Mouse (Mus musculus) gastrocnemius, adult 8-10 months (tissue): ENCODE results near the gene Lmo3. TPM values are rescaled to one million over a fixed set of nuclear protein-coding genes. Genes with fewer than 3 reads are reported as not detected.

Experiments used
- DNase-seq, 2 experiments: peaks; one replicate each; pipeline ENCODE4 v3.0.0; 2022; ENCODE audit warnings: low spot score in 2 of 2
- total RNA-seq, 4 experiments: library from RNA; stranded (reverse); gene quantifications; 2 replicates each; pipeline ENCODE4 v1.2.4; 2022

Lmo3 gene
- total RNA-seq, 4 experiments from 2014 or later: 0.35 TPM; not detected in 3

GRCm38 (mm10) chr6:138422671-138423321 lies 159.0 kb downstream of the Lmo3 start:
- DNase-seq: no peak

- no peak for DNase-seq
These were observed 159.7 kb downstream of the Lmo3 start for GRCm38 (mm10) chr6:138421931-138422531.

- DNase-seq: no peak
These were observed 160.6 kb downstream of the Lmo3 start for GRCm38 (mm10) chr6:138421191-138421613.

- no peak for DNase-seq
These were observed 161.3 kb downstream of the Lmo3 start for GRCm38 (mm10) chr6:138420536-138420891.

GRCm38 (mm10) chr6:138419871-138420535 lies 161.8 kb downstream of the Lmo3 start:
- DNase-seq: no peak

- DNase-seq: no peak
These were observed 169.7 kb downstream of the Lmo3 start for GRCm38 (mm10) chr6:138412075-138412474.

GRCm38 (mm10) chr6:138402031-138402430 lies 179.7 kb downstream of the Lmo3 start:
- DNase-seq: no peak

- DNase-seq: no peak
These were observed 182.9 kb downstream of the Lmo3 start for GRCm38 (mm10) chr6:138398836-138399235.

- DNase-seq: no peak
These were observed 190.7 kb downstream of the Lmo3 start for GRCm38 (mm10) chr6:138391085-138391484.

GRCm38 (mm10) chr6:138388168-138388936 lies 193.4 kb downstream of the Lmo3 start:
- no peak for DNase-seq

GRCm38 (mm10) chr6:138383208-138383607 lies 198.6 kb downstream of the Lmo3 start:
- DNase-seq: no peak

GRCm38 (mm10) chr6:138371176-138371575 lies 210.6 kb downstream of the Lmo3 start:
- DNase-seq: no peak

- DNase-seq: no peak
These were observed 217.7 kb downstream of the Lmo3 start for GRCm38 (mm10) chr6:138364111-138364510.

- DNase-seq: no peak
These were observed 231.0 kb downstream of the Lmo3 start for GRCm38 (mm10) chr6:138350587-138351345.

GRCm38 (mm10) chr6:138346558-138346957 lies 235.2 kb downstream of the Lmo3 start:
- DNase-seq: no peak

- DNase-seq: no peak
These were observed 245.9 kb downstream of the Lmo3 start for GRCm38 (mm10) chr6:138335858-138336257.

GRCm38 (mm10) chr6:138333991-138334390 lies 247.8 kb downstream of the Lmo3 start:
- no peak for DNase-seq

- no peak for DNase-seq
These were observed 255.9 kb downstream of the Lmo3 start for GRCm38 (mm10) chr6:138325744-138326400.

- no peak for DNase-seq
These were observed 256.6 kb downstream of the Lmo3 start for GRCm38 (mm10) chr6:138325145-138325544.

- DNase-seq: no peak
These were observed 258.4 kb downstream of the Lmo3 start for GRCm38 (mm10) chr6:138323325-138323724.
